Mouse (Mus musculus): ENCODE measurements around the gene Gm3642. TPM values are rescaled to one million over a fixed set of nuclear protein-coding genes. Genes with fewer than 3 reads are reported as not detected.
A peak's percentile ranks its signal among the peaks of the same experiment; 100 is the strongest.
"Not testable (repeated sequence)": the region's sequence is repeated elsewhere in the genome, so short reads cannot be mapped to it uniquely, and the experiment has no call there.

Gm3642 gene
- total RNA-seq (2021): not detected
- long read RNA-seq, experiment 1: 0 reads
- long read RNA-seq, experiment 2: 0 reads

GRCm38 (mm10) chr14:6840211-6840610 is at the start of gene Gm3642:
Gene Gm3642, minus strand, starts transcription at chr14:6840311.
- not testable (repeated sequence) for DNase-seq

- DNase-seq: peak; percentile 3 to 4
These were observed 49.5 kb upstream of the Gm3642 start, which contains the start of gene Gm3667 for GRCm38 (mm10) chr14:6889521-6890012. Gene Gm3667, minus strand, starts transcription at chr14:6889962.

GRCm38 (mm10) chr14:6888811-6889210 is 48.7 kb upstream of the Gm3642 start:
- peak in 1 of 2 experiments; percentile 1 for DNase-seq

GRCm38 (mm10) chr14:6823297-6823696 is 16.8 kb downstream of the Gm3642 start:
- not testable (repeated sequence) for DNase-seq

Other genes starting within 250 kb of the Gm3642 start
- under 1 TPM in 1 of 2 experiments, not detected in 1; 0.30 TPM for gene Gm3629, start 249.7 kb downstream of the Gm3642 start, total RNA-seq (2021)
- not detected for gene Gm3460, start 217.9 kb downstream of the Gm3642 start, total RNA-seq (2021)
- not detected for gene Gm10251, start 156.1 kb downstream of the Gm3642 start, total RNA-seq (2021)
- not detected for gene Gm8050, start 120.1 kb downstream of the Gm3642 start, total RNA-seq (2021)
- under 1 TPM in 1 of 2 experiments, not detected in 1; 0.20 TPM for gene Gm3636, start 98.0 kb downstream of the Gm3642 start, total RNA-seq (2021)
- not detected for gene Gm8362, start 65.9 kb downstream of the Gm3642 start, total RNA-seq (2021)
- gene Gm3667, start 49.7 kb upstream of the Gm3642 start, total RNA-seq (2021): not detected
- gene Gm6356, start 133.5 kb upstream of the Gm3642 start, total RNA-seq (2021): not detected
- gene Gm10406, start 187.1 kb upstream of the Gm3642 start, total RNA-seq (2021): under 1 TPM in 1 of 2 experiments, not detected in 1; 0.20 TPM
- gene Gm3685, start 204.7 kb upstream of the Gm3642 start, total RNA-seq (2021): not detected

Data from adrenal gland, postnatal 36 days (tissue).